Mouse (Mus musculus) liver, adult (tissue): ENCODE data around the gene Ptpdc1.

Experiments used
- GATA4 ChIP-seq: IDR thresholded peaks from 2 replicates; pipeline ENCODE4 v1.6.1; 2014; ENCODE audit warnings: mild to moderate bottlenecking, low read length; ENCODE audit not compliant: insufficient replicate concordance

The Ptpdc1 gene

DNA sequence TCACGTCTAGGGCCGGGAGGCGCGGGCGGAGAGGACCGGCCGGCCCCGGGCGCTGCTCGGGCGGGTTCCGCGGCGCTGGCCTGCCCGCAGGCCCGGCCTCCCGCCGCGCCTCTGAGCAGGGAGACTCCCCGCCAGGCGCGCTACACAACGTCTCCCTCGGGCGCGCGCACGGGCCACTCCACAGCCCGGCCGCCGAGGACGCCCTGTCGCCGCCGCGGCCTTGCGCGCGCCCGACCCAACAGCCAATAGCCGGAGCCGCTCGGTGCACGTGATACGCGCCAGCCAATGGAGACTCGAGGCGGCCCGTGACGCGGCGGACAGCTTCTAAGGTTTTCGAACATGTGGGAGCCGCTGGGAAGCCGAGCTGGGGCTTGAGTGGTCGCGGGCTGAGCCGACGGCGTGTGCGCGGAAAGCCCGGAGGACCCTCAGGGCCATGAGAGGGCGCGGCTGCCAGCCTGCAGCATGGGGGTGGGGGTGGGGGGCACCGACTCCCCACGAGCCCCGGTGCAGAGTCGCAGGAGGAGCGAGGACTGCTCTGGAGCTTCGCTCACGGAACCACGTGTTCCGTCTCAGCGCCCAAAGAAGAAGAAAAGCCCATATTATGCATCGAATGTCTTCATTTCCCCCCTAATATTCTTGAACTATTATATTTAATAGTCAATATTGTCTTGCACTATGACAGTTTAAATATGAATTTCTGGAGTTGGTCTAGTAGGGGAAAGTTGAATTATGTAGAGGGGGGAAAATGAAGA is at the start of gene Ptpdc1:
Gene Ptpdc1, minus strand, starts transcription at position 232 of the 752 bp plus-strand sequence.
- no peak for TF ChIP-seq GATA4

DNA sequence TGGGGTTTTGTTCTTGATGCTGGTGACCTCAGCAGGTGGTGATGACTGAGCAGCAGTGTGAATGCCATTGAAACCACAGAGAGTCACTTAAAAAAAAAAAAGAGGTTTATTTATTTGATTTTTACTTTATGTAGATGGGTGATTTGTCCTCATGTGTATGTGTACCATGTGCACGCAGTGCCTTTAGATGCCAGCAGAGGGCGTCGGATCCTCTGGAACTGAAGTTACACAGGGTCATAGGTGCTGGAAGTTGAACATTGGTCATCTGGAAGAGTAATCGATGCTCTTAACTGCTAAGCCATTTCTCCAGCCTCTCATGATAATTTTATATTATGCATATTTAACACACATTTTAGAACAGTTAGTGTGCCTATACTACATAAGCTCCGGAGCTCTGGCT is 49.1 kb upstream of the Ptpdc1 start:
- no peak for TF ChIP-seq GATA4

DNA sequence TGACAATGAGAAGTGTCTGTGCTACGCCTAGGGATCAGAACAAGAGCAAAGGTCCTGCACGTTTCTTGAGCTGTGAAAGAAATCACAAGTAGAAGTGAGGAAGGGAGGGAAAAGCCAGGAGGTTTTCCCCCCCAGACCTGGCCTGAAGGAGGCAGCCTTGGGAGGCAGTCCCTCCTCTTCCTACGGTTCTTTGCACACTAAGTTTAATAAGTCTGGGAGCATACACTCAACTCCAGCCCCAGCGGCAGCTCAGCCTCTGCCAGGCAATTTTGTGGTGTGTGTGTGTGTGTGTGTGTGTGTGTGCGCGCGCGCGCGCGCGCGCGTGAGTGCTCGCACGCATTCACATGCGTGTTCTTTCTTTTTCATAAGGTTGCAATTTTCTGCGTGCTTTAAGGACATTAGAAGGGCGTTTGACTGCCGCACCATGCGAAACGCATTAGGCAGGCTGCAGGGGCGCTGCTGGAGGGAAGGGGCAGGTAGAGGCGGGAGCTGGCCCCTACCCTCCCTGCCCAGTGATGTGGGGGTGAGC is 46.9 kb upstream of the Ptpdc1 start:
- TF ChIP-seq GATA4, result no peak

DNA sequence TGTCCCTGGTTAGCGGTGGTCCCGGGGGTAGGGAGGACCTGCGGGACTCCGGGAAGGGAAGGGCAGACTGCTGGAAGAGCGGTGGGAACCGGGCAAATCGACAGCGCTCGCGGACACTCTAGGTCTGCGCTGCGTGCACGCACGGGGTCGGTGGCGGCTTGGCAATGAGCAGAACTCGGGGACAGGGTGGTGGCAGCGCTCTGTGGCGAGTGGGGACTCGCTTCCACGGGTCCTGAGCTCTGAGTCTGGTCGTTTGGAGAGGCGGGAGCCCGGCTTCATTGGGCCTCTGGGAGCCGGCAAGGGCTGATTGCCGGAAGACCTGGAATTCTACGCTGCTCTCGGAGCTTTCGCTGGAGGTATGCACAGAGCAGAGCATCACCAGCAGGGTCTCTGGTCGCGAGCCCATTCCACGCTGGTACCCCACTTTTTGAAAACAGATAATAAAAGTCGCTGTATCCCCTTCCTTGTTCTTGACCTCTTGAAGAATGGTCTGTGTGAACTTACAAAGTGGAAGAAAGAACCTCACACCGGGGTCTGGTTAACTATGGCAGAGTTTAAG is 43.6 kb upstream of the Ptpdc1 start:
- no peak for TF ChIP-seq GATA4

DNA sequence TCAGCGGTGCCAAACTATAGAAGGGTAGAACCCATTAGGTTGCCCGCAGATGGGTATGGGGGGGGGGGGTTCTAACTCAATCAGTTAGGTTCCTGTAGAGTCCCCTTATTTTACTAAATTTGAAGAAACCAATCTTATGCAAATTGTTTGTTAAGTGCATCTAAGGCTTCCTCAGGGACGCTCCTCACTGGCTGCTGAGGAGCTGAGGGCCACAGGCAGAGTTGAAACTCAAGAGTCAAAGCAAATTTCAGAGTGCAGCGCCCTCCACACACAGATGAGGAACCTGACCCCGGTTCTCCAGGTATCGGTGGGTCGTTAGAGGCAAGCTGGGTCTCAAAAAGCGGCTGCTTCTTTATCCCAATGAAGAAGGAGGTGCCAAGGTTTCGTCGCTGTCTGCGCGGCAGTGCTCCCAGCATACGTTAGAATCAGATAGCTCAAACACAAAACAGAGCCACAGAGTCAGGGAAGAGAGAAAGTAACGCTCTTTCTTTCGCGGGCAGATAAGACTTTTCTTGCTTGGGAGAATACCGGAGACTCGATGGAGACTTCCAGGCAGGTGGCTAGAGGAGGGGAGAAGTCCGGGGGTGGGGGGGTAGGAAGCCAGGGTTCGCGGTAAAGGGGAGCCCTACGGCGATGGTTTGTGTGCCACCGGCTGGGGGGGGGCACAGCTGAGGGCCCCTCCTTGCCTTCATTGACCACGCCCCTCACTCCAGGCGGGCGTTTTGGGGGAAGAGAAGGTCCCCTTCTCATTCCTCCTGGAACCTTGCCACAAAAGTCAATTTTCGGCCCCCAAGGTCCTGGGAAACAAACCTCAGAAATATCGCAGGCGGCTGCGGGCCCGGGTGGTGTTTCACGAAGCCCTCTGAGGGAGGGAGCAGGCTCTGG is 42.9 kb upstream of the Ptpdc1 start:
- no peak for TF ChIP-seq GATA4

DNA sequence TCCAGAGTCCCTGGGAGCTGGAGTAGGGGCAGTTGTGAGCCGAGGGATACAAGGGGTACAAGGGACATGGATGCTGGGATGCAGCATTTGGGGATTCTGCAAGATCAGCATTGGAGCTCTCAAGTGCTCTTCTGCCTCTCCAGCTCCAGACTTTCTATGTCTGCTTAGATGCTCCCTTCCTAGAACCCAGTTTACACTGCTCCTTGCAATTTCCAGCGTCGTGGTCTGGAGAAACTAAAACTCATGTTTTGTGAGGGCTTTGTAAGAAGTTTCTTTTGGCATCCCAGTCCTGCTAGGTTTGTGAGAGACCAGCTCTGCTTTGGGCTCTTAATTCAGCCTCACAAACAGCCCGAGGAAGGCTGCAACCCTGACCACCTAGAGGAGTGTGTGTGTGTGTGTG is 42.0 kb upstream of the Ptpdc1 start:
- TF ChIP-seq GATA4, result no peak

DNA sequence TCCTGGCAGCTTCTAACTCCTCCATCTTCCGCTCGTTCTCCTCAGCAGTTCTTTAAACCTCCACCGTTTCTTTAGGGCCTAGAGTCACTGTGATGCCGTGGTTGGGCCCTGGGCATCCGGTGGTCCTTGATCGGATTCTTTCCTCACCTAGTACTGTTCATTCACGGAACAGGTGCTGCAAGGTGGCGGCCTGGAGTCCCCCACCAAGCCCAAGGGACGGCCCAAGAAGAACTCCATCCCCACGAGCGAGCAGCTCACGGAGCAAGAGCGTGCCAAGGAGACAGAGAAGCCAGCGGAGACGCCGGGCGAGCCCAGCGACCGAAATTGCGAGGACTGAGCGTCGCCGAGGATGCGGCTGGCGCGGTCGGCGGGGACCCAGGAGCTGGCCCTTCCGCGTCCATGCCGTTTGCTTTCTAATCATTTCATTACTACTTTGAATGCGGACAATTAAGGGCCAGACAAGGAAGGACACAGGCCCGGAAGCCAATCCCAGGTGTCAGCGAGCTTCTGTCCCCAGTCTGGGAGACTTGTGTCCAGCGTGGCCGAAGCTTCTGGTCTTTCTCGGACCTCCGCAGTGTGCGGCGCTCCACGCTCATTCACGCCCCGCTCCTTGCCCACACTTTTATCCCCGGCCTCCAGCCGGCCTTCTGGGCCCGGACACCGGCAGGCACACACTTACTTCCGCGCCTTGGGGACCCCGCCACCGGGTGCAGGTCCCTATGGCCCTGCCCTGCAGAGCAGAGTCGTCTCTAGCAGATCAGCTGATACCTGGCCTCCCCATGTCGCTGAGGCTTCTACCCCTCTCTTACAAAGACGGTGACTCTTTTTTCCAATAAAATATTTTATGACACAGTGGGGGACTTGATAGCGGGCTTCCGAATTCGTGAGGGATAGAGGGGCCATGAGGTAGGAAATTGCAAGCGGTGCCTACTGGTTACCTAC is 40.5 kb upstream of the Ptpdc1 start:
- TF ChIP-seq GATA4, result no peak

DNA sequence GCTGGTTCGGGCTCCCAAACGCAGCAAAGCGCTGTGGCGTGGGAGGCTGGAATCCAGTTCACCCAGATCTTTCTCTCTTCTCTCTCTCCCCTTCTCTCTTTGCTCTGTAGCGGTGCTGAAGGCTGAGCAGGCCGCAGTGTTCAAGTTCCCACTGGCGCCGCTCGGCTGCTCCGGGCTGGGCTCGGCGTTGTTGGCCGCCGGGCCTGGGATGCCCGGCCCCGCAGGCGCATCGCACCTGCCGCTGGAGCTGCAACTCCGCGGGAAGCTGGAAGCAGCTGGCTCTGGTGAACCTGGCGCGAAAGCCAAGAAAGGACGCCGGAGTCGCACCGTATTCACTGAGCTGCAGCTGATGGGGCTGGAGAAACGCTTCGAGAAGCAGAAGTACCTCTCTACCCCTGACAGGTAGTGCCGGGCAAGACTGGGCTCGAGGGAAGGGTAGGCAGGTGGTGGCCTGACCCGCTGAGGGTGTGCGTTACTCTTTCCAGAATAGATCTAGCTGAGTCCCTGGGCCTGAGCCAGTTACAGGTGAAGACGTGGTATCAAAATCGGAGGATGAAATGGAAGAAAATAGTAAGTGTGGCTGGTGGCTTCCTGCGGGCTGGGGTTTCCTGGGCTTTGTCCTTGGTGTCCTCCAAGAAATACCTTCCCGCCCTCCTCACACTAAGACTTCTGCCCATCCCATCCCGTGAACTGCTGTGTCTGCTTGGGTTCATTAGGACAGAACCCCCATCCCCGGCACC is 39.6 kb upstream of the Ptpdc1 start:
- TF ChIP-seq GATA4, result no peak

DNA sequence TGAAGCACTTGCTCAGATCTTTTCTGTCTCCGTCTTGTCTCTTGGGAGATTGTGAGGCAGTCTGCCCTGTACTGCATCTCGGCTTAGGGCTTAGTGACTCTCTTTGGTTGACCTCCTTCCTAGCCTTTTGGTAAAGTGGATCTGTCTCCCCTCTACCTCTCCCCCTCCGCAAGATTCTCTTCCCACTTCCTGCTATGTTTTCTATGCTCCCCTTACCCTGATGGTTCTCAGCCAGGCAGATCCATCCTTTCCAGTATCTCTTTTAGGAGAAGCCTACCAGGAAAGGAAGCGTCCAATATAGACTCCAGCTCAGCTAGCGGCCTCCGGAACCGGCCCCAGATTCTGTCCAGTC is 38.5 kb upstream of the Ptpdc1 start:
- no peak for TF ChIP-seq GATA4

DNA sequence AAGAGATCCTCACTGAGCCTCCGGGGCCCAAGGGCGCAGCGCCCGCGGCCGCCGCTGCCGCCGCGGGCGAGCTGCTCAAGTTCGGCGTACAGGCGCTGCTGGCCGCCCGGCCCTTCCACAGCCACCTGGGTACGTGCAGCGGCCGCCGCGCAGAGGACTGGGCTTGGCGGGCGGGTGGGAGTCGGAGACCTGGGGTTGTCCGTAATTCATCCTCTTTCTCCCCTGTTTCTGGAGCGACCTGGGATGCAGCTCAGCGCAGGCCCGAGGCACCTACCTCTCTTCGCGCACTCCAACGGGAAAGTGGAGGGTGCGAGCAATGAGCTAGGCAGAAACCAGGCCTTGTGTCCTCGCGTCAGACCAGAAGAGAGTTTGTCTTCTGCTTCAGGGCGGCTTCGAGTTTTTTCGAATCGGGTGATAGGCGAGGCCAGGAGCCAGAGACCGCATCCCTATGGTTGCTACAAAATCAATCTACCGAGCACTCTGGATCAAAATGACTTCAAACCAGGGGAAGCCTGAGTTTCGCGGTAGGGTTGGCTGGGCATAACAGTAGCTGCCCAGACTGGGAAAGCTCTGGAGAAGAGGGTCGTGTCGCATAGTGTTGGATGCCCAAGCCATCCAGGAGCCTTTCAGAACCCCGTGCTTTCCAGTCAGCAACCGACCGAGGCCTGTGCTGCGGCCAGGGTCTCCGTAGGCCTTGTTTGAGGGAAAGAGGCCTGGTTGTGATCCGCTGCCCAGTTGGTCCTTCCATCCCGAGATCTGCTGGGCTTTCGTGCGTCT is 37.9 kb upstream of the Ptpdc1 start:
- no peak for TF ChIP-seq GATA4

DNA sequence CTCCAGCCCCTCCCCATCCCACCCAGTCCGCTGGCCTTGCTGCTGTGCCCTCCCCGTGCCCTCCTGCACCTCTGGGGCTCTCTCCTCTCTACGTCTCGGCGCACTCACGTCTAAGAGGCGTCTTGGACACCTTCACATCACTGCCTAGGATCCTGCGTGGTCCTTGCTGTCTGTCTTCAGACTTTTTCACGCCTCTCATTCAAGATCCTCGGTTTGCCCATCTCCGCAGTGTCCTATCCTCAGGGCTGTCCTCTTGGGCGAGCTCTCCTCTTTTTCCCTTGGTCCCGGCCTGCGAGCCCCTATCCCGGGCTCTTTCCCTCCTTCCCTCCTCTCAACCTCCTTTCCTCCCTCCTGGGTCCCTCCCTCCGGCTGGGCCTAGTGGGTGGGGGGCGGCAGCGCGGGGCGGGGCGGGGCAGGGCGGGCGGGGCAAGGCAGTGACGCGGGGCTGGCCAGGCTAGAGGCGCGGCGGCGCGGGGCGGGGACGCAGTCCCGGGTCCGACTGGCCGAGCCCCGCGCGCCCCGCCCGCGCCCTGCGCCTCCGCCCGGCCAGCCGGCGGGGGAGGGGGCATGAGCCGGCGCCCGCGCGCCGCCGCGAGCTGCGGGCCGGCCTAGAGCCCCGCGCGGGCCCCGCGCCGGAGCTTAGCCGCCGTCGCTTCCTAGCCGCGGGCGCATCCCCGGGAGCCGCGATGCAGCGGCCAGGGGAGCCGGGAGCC is 37.1 kb upstream of the Ptpdc1 start, which contains the start of gene Barx1:
Gene Barx1, plus strand, starts transcription at position 568 of the 713 bp plus-strand sequence.
- no peak for TF ChIP-seq GATA4

DNA sequence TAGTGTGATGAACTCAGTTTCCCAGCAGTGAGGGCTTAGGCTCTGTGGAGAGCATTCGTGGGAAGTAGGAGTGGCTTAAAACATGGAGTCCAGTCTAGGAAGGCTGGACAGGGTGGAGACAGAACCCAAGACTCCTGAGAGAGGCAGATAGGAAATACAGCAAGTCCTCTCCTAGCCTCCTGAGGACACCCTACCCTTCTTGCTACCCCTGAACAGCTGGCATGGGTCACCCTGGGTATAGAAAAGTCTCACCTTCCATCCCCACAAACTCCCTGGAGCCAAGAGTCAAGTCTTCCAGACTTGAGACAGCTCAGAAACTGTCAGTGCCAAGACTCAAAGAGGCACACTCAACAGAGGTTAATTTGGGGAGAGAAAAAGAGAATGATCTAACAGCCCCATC is 36.1 kb upstream of the Ptpdc1 start:
- TF ChIP-seq GATA4, result no peak

DNA sequence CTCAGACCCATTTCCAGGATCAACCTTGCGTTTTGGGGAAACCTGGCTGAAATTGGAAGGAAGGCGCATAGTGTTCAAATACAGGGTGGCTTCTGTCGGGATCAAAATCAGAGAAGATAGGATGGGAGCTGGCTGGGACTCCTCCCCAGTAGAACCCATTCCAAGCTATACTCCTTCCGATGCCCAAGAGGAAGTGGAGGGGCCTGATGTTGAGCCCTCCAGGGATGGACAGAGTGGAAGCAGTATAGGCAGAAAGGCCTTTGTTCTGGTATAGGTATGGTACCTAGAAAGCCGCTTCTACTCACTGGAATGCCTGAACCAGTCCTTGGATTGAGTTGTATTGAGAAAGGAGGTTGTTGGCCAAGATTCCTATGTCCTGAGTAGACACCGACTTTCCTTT is 35.3 kb upstream of the Ptpdc1 start:
- TF ChIP-seq GATA4, result no peak
